Mouse (Mus musculus) midbrain, embryonic 10.5 days (tissue): Measurements from ENCODE around the gene Kbtbd12. TPM values are rescaled to one million over a fixed set of nuclear protein-coding genes. Genes with fewer than 3 reads are reported as not detected.

Experiments
- DNase-seq: peaks from one replicate; pipeline ENCODE4 v3.0.0-alpha.2; 2017; ENCODE audit warnings: low spot score
- H3K27ac ChIP-seq: fragments of 300-500 bp; sonication (generic); replicated peaks from 2 replicates; pipeline ENCODE4 v1.5.1; 2016; ENCODE audit warnings: mild to moderate bottlenecking
- H3K27me3 ChIP-seq: fragments of 300-500 bp; sonication (generic); 2 replicates; pipeline ENCODE4 v1.6.1; 2016; ENCODE audit warnings: low read depth, mild to moderate bottlenecking; ENCODE audit not compliant: poor library complexity, severe bottlenecking
- H3K36me3 ChIP-seq: fragments of 300-500 bp; sonication (generic); 2 replicates; pipeline ENCODE4 v1.6.1; 2016; ENCODE audit warnings: mild to moderate bottlenecking, moderate library complexity
- H3K4me1 ChIP-seq: fragments of 300-500 bp; sonication (generic); 2 replicates; pipeline ENCODE4 v1.6.1; 2016
- H3K4me3 ChIP-seq: fragments of 300-500 bp; sonication (generic); 2 replicates; pipeline ENCODE4 v1.5.1; 2016; ENCODE audit warnings: mild to moderate bottlenecking, moderate library complexity
- H3K9me3 ChIP-seq: fragments of 300-500 bp; sonication (generic); replicated peaks from 2 replicates; pipeline ENCODE4 v1.6.1; 2016; ENCODE audit warnings: mild to moderate bottlenecking
- WGBS: fragments of 180-500 bp; shearing (Covaris S2); methylation state at CpG from one replicate; pipeline ENCODE4 v1.1.7; 2016; 5-methylcytosine and 5-hydroxymethylcytosine counted together
- polyA plus RNA-seq: library from polyadenylated mRNA; unstranded; fragments of >200 nt; fragmentation: Nextera tagmentation; extraction: Ambion mirVana; gene quantifications from 2 replicates; pipeline ENCODE4 v1.2.1, GENCODE M21; 2016

Gene Kbtbd12
- polyA plus RNA-seq, 1 experiment from 2014 or later = not detected

GRCm38 (mm10) chr6:88502030-88502970 is 135.4 kb downstream of the Kbtbd12 start:
- Histone ChIP-seq H3K36me3 (peaks cover 69% of the 10 kb centered on the region), H3K4me1 (peaks cover 11% of the 10 kb centered on the region), H3K27me3 (peaks cover 15% of the 10 kb centered on the region), H3K4me3 (no peak overlapping the region), H3K9me3 (no peaks in the 10 kb centered on the region), H3K27ac (no peak overlapping the region)
- WGBS = 78% methylated on average over 13 of the region's 13 CpGs
- no peak for DNase-seq

GRCm38 (mm10) chr6:88500405-88500767 is 137.4 kb downstream of the Kbtbd12 start:
- peak overlapping the region; percentile 66 for H3K4me3 ChIP-seq
- peaks cover 11% of the 10 kb centered on the region for H3K4me1 ChIP-seq
- H3K9me3 ChIP-seq = no peaks in the 10 kb centered on the region
- H3K27me3 ChIP-seq = peaks cover 15% of the 10 kb centered on the region
- H3K27ac ChIP-seq = peak overlapping the region; percentile 63; the same call in 1 of the 2 replicates
- WGBS = 8% methylated on average over 3 of the region's 3 CpGs
- no peak for DNase-seq
- peaks cover 68% of the 10 kb centered on the region for H3K36me3 ChIP-seq

- Histone ChIP-seq H3K4me3 (peak overlapping the region; percentile 66), H3K27me3 (peaks cover 15% of the 10 kb centered on the region), H3K27ac (peak overlapping the region; percentile 63), H3K36me3 (peaks cover 62% of the 10 kb centered on the region), H3K4me1 (peaks cover 11% of the 10 kb centered on the region), H3K9me3 (no peaks in the 10 kb centered on the region)
- peak; percentile 79 for DNase-seq
- 2% methylated on average over 76 of the region's 76 CpGs for WGBS
These were observed 138.0 kb downstream of the Kbtbd12 start for GRCm38 (mm10) chr6:88499481-88500404.

Other genes with a start within 250 kb of the Kbtbd12 start
- gene Eefsec, start 191.4 kb downstream of the Kbtbd12 start, polyA plus RNA-seq = 41.8 and 44.3 TPM in 2 replicates
- gene Ruvbl1, start 172.5 kb downstream of the Kbtbd12 start, polyA plus RNA-seq = 180 and 192 TPM in 2 replicates
- gene Sec61a1, start 119.0 kb downstream of the Kbtbd12 start, polyA plus RNA-seq = 208 and 215 TPM in 2 replicates
- gene Mgll, start 86.5 kb upstream of the Kbtbd12 start, polyA plus RNA-seq = 3.9 and 4.1 TPM in 2 replicates
- 22.5 and 26.3 TPM in 2 replicates for gene Abtb1, start 204.0 kb upstream of the Kbtbd12 start, polyA plus RNA-seq
- 69.4 and 117 TPM in 2 replicates for gene Podxl2, start 237.1 kb upstream of the Kbtbd12 start, polyA plus RNA-seq